Mouse (Mus musculus): ENCODE results near the gene Prkn.

GRCm38 (mm10) chr17:11644873-11645464, 804.8 kb downstream of the Prkn start:
- no peak for TF ChIP-seq ZC3H11A (IDR thresholded peaks at IDR 0.05; ENCODE audit: borderline replicate concordance, low read depth, low read length)
- TF ChIP-seq HCFC1 (IDR thresholded peaks at IDR 0.05; ENCODE audit: borderline replicate concordance, insufficient read depth, low read length) = no peak
- TF ChIP-seq MAFK (IDR thresholded peaks at IDR 0.05; ENCODE audit: insufficient read depth, low read depth, low read length) = no peak
